Mouse (Mus musculus): ENCODE measurements around the gene Gm17268. TPM values are rescaled to one million over a fixed set of nuclear protein-coding genes. Genes with fewer than 3 reads are reported as not detected.

Gm17268 gene
- polyA plus RNA-seq, 1 experiment from 2014 or later = not detected

- WGBS = 75% methylated on average over 6 of the region's 6 CpGs
- no peak within 1 kb of the TSS for H3K4me3 ChIP-seq
- H3K9me3 ChIP-seq = no peaks in the 10 kb centered on the region
- no peak within 1 kb of the TSS for H3K4me2 ChIP-seq (replicated peaks)
- no peak within 1 kb of the TSS for H3K27ac ChIP-seq
- H3K4me1 ChIP-seq = no peaks in the 10 kb centered on the region
- H3K9ac ChIP-seq = no peak within 1 kb of the TSS
- H3K27me3 ChIP-seq = no peaks in the 10 kb centered on the region
- no peaks in the 10 kb centered on the region for H3K36me3 ChIP-seq
- ATAC-seq (ENCODE audit: insufficient number of reproducible peaks, insufficient read depth, low FRiP score, low TSS enrichment) = no peak
Measured at GRCm38 (mm10) chr11:82057646-82058045, 19.3 kb upstream of the Gm17268 start, which contains the start of gene Ccl11. Gene Ccl11 (plus strand): TSS chr11:82057823.

GRCm38 (mm10) chr11:82053849-82054248, 15.5 kb upstream of the Gm17268 start:
- Histone ChIP-seq H3K9ac (no peak overlapping the region), H3K27ac (no peak overlapping the region), H3K4me3 (no peak overlapping the region), H3K9me3 (no peaks in the 10 kb centered on the region), H3K4me1 (no peaks in the 10 kb centered on the region), H3K27me3 (no peaks in the 10 kb centered on the region), H3K4me2 (replicated peaks) (no peak overlapping the region), H3K36me3 (no peaks in the 10 kb centered on the region)
- WGBS = 81% methylated on average over 7 of the region's 7 CpGs
- ATAC-seq (ENCODE audit: insufficient number of reproducible peaks, insufficient read depth, low FRiP score, low TSS enrichment) = no peak

- Histone ChIP-seq H3K9me3 (no peaks in the 10 kb centered on the region), H3K27me3 (no peaks in the 10 kb centered on the region), H3K27ac (no peak overlapping the region), H3K4me1 (no peaks in the 10 kb centered on the region), H3K4me3 (no peak overlapping the region), H3K36me3 (no peaks in the 10 kb centered on the region), H3K4me2 (replicated peaks) (no peak overlapping the region), H3K9ac (no peak overlapping the region)
- WGBS = 24% methylated on average over 6 of the region's 6 CpGs
- ATAC-seq (ENCODE audit: insufficient number of reproducible peaks, insufficient read depth, low FRiP score, low TSS enrichment) = no peak
Measured at GRCm38 (mm10) chr11:82047746-82048415, 9.5 kb upstream of the Gm17268 start.

DNA sequence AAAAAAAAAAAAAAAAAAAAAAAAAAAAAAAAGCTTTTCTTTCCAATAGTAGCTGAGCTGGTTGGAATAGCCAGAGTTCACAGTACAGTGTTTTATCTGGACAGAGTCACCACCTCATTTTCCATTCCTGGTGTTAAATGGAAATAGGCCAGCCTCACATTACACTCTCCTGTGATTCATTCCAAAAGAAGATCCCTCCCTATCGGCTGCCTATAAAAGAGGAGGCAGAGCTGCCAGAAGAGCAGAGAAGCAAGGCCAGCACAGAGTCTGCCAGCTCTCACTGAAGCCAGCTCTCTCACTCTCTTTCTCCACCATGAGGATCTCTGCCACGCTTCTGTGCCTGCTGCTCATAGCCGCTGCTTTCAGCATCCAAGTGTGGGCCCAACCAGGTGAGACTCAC, 7.1 kb upstream of the Gm17268 start, which contains the start of gene Ccl7:
TSS of gene Ccl7 (plus strand) at position 242 of the 400 bp plus-strand sequence.
- no peaks in the 10 kb centered on the region for H3K36me3 ChIP-seq
- H3K4me2 ChIP-seq (replicated peaks) = no peak within 1 kb of the TSS
- no peak within 1 kb of the TSS for H3K4me3 ChIP-seq
- no peak for ATAC-seq (ENCODE audit: insufficient number of reproducible peaks, insufficient read depth, low FRiP score, low TSS enrichment)
- H3K9ac ChIP-seq = no peak within 1 kb of the TSS
- no peaks in the 10 kb centered on the region for H3K4me1 ChIP-seq
- 79% methylated on average over 3 of the region's 3 CpGs for WGBS
- no peaks in the 10 kb centered on the region for H3K9me3 ChIP-seq
- H3K27me3 ChIP-seq = no peaks in the 10 kb centered on the region
- H3K27ac ChIP-seq = no peak within 1 kb of the TSS

DNA sequence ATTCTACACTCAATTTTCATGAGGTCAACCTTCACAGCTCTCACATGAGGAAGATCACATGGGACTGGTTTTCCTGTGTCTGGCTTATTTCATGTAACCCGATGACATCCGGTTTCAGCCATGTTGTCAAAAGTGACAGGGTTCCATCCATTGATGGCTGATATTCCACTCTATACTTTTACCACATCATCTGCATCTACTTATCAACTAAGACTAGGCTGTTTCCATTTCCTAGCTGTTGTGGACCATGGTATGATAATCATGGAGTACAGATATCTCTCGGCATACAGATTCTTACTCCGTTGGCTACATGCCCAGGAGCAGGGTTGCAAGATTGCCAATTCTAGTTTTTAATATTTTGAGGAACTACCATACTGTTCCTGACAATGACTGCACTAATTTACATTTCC, 3.3 kb upstream of the Gm17268 start:
- Histone ChIP-seq H3K9ac (no peak overlapping the region), H3K4me3 (no peak overlapping the region), H3K36me3 (no peaks in the 10 kb centered on the region), H3K27ac (no peak overlapping the region), H3K9me3 (no peaks in the 10 kb centered on the region), H3K4me1 (no peaks in the 10 kb centered on the region), H3K4me2 (replicated peaks) (no peak overlapping the region), H3K27me3 (no peaks in the 10 kb centered on the region)
- 81% methylated on average over 4 of the region's 4 CpGs for WGBS
- no peak for ATAC-seq (ENCODE audit: insufficient number of reproducible peaks, insufficient read depth, low FRiP score, low TSS enrichment)

DNA sequence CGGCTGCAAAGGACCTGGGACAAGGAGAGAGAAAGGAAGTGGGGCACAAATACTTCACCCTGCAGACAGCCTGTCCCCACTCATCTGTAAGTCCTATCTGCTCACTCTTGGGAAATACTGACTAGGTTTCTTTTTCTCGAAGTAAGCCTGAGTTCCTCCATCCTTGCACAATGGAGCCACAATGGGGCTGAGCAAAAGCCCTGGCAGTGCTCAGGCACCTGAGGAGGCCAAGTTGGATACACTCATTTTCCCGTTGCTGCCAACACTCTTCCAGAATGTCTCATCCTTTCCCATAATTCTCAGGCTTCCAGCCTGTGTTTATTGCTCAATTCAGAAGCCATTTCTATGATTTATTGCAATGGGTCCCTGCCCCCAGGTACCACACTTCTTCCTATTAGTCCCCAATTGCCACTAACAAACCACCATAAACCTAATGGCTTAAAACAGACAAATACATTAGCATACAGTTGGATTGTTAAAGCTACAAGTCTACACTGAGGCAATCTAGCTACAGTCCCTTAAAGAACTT, 834 bp upstream of the Gm17268 start:
- Histone ChIP-seq H3K27ac (no peak overlapping the region), H3K9ac (no peak overlapping the region), H3K9me3 (no peaks in the 10 kb centered on the region), H3K4me1 (no peaks in the 10 kb centered on the region), H3K36me3 (no peaks in the 10 kb centered on the region), H3K27me3 (no peaks in the 10 kb centered on the region), H3K4me3 (no peak overlapping the region), H3K4me2 (replicated peaks) (no peak overlapping the region)
- no peak for ATAC-seq (ENCODE audit: insufficient number of reproducible peaks, insufficient read depth, low FRiP score, low TSS enrichment)
- 72% methylated on average over 3 of the region's 3 CpGs for WGBS

DNA sequence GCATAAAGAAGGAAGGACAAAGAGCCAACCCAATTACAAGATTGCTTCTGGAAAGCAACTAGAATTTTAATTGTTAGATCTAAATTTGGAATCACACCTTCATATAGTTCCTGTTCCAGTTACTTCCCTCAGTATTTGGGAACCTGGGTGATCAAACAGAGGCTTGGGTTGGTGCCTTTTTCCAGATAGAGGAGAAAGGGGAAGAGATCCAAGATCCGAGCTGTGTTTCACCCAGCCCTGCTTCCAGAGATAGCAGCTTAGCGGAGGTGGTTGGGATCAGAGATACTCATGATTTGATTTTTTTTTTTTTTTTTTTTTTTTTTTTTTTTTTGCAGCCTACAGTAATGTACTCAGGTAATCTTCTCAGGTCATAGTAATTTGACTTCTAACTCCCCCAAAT, 2.5 kb downstream of the Gm17268 start:
- Histone ChIP-seq H3K4me3 (no peak overlapping the region), H3K9me3 (no peaks in the 10 kb centered on the region), H3K27ac (no peak overlapping the region), H3K9ac (no peak overlapping the region), H3K4me1 (0 out of 2 replicates have a peak, but pooled peaks cover 8% of the 10 kb centered on the region), H3K27me3 (no peaks in the 10 kb centered on the region), H3K36me3 (no peaks in the 10 kb centered on the region), H3K4me2 (replicated peaks) (no peak overlapping the region)
- 79% methylated on average over 2 of the region's 2 CpGs for WGBS
- no peak for ATAC-seq (ENCODE audit: insufficient number of reproducible peaks, insufficient read depth, low FRiP score, low TSS enrichment)

GRCm38 (mm10) chr11:82035356-82035755, 3.0 kb downstream of the Gm17268 start, which contains the start of gene Ccl2:
Gene Ccl2 (plus strand): TSS chr11:82035571.
- H3K4me1 ChIP-seq = 0 out of 2 replicates have a peak, but pooled peaks cover 8% of the 10 kb centered on the region
- no peak within 1 kb of the TSS for H3K4me3 ChIP-seq
- WGBS = 34% methylated on average over 5 of the region's 5 CpGs
- no peak for ATAC-seq (ENCODE audit: insufficient number of reproducible peaks, insufficient read depth, low FRiP score, low TSS enrichment)
- no peak within 1 kb of the TSS for H3K27ac ChIP-seq
- no peaks in the 10 kb centered on the region for H3K36me3 ChIP-seq
- no peaks in the 10 kb centered on the region for H3K27me3 ChIP-seq
- no peak within 1 kb of the TSS for H3K4me2 ChIP-seq (replicated peaks)
- H3K9ac ChIP-seq = no peak within 1 kb of the TSS
- no peaks in the 10 kb centered on the region for H3K9me3 ChIP-seq

DNA sequence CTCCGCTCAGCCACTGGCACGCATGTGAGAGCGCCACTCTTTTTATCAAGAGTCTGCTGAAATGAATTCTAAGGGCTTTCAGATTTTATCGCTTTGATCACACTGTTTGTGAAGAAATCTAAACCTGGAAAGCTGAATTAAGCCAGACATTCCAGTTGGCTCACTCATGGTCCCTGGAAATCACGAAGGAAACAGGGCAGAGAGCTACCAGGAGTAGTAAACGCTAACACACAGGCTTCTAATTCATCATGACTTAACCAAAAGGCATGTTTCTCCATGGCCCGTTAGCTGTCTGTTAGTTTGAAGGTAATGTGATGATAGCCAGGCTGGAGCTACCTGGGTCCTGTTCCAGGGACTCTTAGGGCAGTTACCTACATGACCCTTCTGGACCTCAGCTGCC, 3.9 kb downstream of the Gm17268 start:
- H3K9ac ChIP-seq = no peak overlapping the region
- WGBS = 79% methylated on average over 7 of the region's 7 CpGs
- ATAC-seq (ENCODE audit: insufficient number of reproducible peaks, insufficient read depth, low FRiP score, low TSS enrichment) = no peak
- H3K4me1 ChIP-seq = 0 out of 2 replicates have a peak, but pooled peaks cover 8% of the 10 kb centered on the region
- no peak overlapping the region for H3K27ac ChIP-seq
- no peaks in the 10 kb centered on the region for H3K36me3 ChIP-seq
- H3K9me3 ChIP-seq = no peaks in the 10 kb centered on the region
- no peak overlapping the region for H3K4me2 ChIP-seq (replicated peaks)
- no peaks in the 10 kb centered on the region for H3K27me3 ChIP-seq
- H3K4me3 ChIP-seq = no peak overlapping the region

GRCm38 (mm10) chr11:82032678-82033344, 5.6 kb downstream of the Gm17268 start:
- WGBS = 37% methylated on average over 8 of the region's 8 CpGs
- H3K9ac ChIP-seq = no peak overlapping the region
- peak overlapping the region; percentile 80 for H3K27ac ChIP-seq
- no peak overlapping the region for H3K4me3 ChIP-seq
- H3K36me3 ChIP-seq = no peaks in the 10 kb centered on the region
- H3K27me3 ChIP-seq = no peaks in the 10 kb centered on the region
- ATAC-seq (ENCODE audit: insufficient number of reproducible peaks, insufficient read depth, low FRiP score, low TSS enrichment) = no peak
- no peak overlapping the region for H3K4me2 ChIP-seq (replicated peaks)
- H3K9me3 ChIP-seq = no peaks in the 10 kb centered on the region
- H3K4me1 ChIP-seq = 0 out of 2 replicates have a peak, but pooled peaks cover 8% of the 10 kb centered on the region

GRCm38 (mm10) chr11:82032136-82032535, 6.2 kb downstream of the Gm17268 start:
- H3K27ac ChIP-seq = no peak overlapping the region
- H3K9ac ChIP-seq = no peak overlapping the region
- H3K4me3 ChIP-seq = no peak overlapping the region
- H3K9me3 ChIP-seq = no peaks in the 10 kb centered on the region
- 0 out of 2 replicates have a peak, but pooled peaks cover 8% of the 10 kb centered on the region for H3K4me1 ChIP-seq
- H3K36me3 ChIP-seq = no peaks in the 10 kb centered on the region
- H3K27me3 ChIP-seq = no peaks in the 10 kb centered on the region
- no peak overlapping the region for H3K4me2 ChIP-seq (replicated peaks)
- no peak for ATAC-seq (ENCODE audit: insufficient number of reproducible peaks, insufficient read depth, low FRiP score, low TSS enrichment)

DNA sequence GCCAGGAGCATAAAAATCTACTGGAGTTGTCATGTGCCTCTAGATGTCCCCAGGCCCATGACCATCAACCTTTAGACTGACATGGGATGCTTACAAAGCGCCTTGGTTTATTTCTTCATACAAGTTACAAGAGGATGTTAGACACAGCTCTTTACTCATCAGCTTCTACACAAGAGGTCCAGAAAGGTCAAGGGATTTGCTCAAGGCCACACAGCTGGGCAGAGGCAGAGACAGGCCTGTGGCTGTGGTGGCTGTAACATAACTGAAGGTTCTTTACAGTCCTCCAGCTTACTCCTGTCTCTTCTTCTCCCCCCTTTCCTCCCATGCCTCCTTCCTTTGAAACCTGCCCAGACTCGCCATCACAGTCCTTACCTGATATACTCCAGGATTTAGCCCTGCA, 8.2 kb downstream of the Gm17268 start:
- Histone ChIP-seq H3K36me3 (no peaks in the 10 kb centered on the region), H3K27me3 (no peaks in the 10 kb centered on the region), H3K4me2 (replicated peaks) (no peak overlapping the region), H3K4me3 (no peak overlapping the region), H3K4me1 (0 out of 2 replicates have a peak, but pooled peaks cover 8% of the 10 kb centered on the region), H3K9me3 (no peaks in the 10 kb centered on the region), H3K27ac (no peak overlapping the region), H3K9ac (no peak overlapping the region)
- no peak for ATAC-seq (ENCODE audit: insufficient number of reproducible peaks, insufficient read depth, low FRiP score, low TSS enrichment)
- 85% methylated on average over 2 of the region's 2 CpGs for WGBS

All from embryonic facial prominence, embryonic 12.5 days (tissue).